Mouse (Mus musculus) telencephalon, adult 2 months (tissue): ENCODE results near the gene Adgrb2.

Experiments
- DNase-seq: peaks from one replicate; pipeline ENCODE4 v3.0.0-alpha.2; 2011; ENCODE audit warnings: low read depth, low spot score

Gene Adgrb2

GRCm38 (mm10) chr4:130071758-130072157 lies 87.1 kb downstream of the Adgrb2 start:
- DNase-seq: no peak
